Mouse (Mus musculus) testis, adult 2 months (tissue): ENCODE results near the gene Brinp3.

Experiments used
- CTCF ChIP-seq: fragments of 200-500 bp; IDR thresholded peaks from 2 replicates; pipeline ENCODE4 v1.5.1; 2012; ENCODE audit warnings: low read depth, mild to moderate bottlenecking, inconsistent platforms, low read length, moderate library complexity; ENCODE audit not compliant: control insufficient read depth, insufficient read depth, insufficient replicate concordance
- POLR2A ChIP-seq: fragments of 200-500 bp; IDR thresholded peaks from 2 replicates; pipeline ENCODE4 v1.6.1; 2012; ENCODE audit warnings: low read depth, mild to moderate bottlenecking, inconsistent platforms, low read length, moderate library complexity; ENCODE audit not compliant: control insufficient read depth

GRCm38 (mm10) chr1:146495386-146495785, 826 bp downstream of the Brinp3 start:
- no peak for TF ChIP-seq CTCF
- no peak for TF ChIP-seq POLR2A
